Mouse (Mus musculus) embryo, embryonic 10 days (tissue): ENCODE measurements around the gene Akap8.

ENCODE experiments used
- DNase-seq: peaks from one replicate; pipeline ENCODE4 v3.0.0-alpha.2; 2015; ENCODE audit warnings: low spot score

Akap8 gene

DNA sequence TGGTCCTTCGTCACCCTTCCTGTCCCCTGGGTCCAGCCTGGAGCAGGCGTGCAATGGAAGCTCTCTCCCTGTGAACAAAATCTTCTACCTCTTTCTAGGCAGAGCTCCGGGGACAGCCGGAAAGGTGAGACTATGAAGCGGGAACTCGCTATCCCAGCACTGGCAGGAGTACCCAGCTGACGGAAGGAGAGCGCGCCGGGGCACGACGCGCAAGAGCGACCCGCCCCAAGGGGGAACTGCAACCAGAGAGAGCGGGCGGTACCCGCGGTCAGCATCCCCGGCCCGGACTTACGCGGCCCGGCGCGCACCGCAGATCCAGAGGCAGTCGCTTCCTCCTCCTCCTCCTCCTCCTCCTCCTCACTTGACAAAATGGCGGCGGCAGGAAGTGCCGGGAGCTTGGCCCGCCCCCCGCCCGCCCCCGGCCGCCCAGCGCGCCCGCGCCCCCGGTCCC, 37.2 kb downstream of the Akap8 start:
- peak; percentile 73 for DNase-seq

DNA sequence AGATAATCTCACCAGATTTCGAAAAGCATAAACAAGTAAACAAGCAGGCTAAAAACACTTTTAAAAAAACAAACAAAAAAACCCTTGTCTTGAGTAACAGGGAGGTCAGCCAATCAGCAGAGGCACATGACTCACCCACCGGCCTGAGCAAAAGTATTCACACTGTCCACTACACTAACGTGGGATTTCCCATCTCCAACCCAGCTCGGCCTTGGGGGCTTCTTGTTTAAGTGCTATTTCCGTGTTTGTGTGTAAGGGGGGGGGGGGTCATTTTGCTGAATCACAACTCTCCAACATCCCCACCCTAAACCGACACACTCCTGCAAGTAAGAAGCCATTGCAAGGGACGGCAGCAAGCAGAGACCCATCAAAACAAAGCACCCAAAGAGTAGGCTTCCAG, 37.7 kb downstream of the Akap8 start:
- DNase-seq: peak; percentile 30

DNA sequence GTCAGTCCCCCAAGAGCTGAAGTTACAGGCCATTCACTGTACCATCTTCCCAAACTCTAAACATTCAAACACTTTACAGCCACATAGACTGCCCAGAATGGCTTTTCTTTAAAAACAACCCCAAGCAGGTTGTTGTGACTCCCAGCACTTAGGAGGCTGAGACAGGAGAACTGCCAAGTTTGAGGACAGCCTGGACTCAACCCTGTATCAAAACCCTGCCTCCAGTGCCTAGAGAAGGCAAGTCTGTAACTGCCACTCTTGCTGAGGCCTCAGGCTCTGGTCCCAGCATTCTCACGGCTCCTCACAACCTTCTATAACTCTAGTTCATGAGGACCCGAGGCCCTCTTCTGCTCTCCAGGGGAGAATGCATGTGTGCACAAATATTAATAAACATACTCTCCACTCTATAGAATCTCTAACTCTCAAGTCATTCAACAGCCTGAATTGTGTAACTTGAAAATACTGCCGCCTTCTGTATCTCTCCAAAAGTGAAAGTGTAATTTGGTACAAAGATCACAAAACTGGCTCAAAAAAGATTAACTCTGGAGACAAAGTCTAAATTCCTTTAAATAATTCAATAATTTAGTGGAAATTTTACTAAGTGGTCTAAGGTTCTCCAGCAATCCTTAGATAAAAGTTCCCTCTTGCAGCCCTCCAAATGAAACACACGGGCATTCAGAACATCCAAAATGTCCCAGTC, 39.3 kb downstream of the Akap8 start:
- DNase-seq: no peak

DNA sequence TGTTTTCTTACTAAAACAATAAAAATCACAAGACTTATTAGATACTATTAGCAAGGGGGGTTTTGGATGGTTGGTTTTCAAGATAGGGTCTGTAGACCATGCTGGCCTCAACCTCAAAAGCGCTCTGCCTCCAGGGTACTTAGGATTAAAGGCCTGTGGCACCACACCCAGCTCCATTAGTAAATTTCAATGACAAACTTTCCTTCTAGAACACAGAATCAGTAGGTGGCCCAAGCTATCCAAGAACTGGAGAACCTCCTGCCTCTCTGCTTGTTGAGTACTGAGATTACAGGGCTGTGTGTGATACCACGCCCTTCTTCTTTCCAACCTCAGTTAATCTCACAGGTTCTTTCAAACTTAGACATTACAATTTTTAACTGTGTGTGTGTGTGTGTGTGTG, 39.9 kb downstream of the Akap8 start:
- DNase-seq: no peak

DNA sequence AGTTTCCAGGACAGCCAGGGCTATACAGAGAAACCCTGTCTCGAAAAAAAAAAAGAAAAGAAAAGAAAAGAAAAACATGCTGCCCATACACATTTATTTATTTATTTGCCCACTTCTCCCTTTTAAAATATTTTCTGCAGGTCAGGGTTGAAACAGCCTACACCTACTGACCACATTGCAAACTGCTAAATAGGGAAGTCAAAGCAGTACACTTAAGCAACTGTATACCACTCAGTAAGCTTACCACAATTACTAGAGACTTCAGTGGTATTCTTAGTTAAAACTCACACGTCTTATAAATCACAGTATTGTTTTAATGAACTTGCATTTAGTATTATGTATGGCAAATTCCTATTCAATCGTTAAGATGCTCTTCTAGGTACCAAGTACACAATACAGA, 40.5 kb downstream of the Akap8 start:
- no peak for DNase-seq

DNA sequence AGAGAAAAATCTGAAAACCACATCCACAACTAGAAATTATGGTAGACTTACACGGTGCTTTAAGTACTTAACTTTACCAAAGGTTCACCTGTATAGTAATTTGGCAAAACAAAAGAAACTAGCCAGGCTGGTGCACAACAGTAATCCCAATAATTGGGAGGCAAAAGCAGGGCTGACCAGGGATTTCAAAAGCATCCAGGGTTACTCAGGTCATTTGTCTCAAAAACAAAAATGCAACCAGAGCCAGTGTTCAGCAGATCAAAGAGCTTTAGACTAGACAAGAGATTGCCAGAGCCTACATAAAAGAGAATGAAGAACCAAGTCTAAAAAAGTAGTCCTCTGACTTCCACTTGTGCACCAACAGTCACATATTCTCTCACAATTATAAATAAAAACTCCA, 43.8 kb downstream of the Akap8 start:
- DNase-seq: no peak

DNA sequence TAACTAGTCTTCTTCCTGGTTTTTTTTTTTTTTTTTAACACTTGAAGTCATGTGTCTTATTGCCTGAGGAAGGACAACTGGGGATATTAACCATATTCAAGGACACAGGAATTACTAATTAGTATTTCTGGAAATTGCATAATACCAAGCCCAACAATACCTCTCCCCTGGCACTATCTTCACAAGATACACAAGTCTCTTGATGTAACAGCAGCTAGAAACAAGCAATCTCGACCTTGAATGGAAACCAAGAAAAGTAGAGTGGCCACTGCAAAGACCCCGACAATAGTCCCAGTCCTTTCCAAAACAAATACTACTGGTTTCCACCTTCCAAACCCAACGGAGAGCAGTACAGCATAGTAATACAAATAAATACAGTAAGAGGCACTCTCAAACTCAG, 45.5 kb downstream of the Akap8 start:
- no peak for DNase-seq

DNA sequence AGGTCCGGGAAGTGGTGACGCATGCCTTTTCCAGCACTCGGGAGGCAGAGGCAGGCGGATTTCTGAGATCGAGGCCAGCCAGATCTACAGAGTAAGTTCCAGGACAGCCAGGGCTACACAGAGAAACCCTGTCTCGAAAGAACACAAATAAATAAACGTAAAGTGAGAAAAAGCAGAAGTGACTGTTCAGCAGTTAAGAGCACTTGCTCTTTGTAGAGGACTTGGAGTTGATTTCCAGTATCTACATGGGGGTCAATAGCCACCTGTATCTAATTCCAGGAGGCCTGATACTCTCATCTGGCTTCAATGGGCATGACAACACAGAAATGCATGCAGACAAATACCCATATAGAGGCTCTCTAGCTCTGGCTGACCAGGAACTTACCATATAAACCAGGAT, 51.9 kb downstream of the Akap8 start:
- no peak for DNase-seq

DNA sequence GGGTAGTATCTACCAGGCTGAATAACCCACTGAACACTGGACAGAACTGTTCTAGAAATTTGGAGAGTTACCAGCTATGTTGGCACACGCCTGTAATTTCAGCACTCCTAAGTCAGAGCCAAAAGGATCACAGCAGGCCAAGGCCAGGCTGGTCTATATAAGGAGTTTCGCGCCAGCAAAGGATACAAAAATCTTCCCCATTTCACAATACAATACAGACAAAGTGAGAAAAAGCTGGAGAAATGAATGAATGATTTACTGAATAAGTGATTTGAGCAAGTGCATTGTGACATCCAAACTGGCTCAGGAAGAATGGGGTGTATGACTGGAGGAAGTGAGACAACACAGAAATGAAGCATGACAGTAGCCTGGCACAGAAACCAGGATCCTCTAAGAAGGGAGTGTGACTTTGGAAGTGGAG, 52.5 kb downstream of the Akap8 start:
- DNase-seq: no peak

DNA sequence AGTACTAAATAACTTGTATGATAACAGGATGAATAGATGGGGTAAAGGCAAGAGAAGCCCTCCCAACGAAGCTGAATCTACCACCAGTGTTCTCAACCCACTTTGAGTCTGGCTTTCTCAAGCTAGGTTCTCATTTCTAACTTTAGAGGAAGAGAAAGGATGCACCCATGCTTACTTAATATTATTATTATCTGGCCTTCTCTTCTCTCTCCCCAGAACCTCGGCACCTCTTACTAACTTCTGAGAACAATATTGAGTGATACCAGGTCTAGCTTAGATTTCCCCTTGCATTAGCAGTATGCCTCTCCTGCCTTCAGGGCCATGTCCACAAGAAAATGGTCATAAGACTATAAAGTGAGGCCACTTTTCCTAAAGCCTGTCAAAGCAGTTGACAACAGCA, 52.9 kb downstream of the Akap8 start:
- no peak for DNase-seq

DNA sequence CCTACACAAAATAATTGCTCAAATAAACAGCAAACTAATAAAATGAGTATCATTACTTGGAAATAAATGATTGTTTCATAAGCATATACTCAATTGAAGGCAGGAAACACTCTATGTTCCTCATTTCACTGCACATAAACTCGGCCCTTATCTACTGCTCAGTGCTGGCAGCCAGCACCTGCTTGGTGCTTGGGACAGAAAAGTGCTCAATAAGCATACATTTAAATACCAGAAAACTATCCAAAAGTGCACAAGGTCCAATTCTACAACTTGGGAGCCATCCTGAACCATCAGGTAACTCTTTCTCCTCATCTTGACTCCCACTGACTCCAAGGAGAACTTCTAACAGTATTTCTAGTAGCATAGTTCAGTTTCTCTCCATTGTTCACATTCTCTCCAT, 53.4 kb downstream of the Akap8 start:
- DNase-seq: no peak

DNA sequence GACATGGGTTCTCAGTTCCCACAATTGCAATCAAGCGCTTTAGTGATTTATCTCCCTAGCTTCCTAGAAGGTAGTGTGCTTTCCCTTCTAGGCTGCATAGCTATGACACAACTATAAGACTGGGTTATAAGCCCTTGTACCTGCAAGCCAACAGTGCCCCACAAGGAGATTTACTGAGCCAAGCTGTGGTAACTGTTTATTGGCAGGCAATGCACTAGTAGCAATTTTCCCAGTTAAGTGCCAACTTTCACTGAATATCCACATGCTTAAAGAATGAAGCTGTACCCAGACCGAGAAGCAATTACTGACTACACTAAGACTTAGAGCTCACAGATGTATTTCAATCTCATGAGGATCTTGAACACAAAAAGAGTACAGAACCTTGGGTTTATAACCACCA, 57.4 kb downstream of the Akap8 start:
- no peak for DNase-seq

DNA sequence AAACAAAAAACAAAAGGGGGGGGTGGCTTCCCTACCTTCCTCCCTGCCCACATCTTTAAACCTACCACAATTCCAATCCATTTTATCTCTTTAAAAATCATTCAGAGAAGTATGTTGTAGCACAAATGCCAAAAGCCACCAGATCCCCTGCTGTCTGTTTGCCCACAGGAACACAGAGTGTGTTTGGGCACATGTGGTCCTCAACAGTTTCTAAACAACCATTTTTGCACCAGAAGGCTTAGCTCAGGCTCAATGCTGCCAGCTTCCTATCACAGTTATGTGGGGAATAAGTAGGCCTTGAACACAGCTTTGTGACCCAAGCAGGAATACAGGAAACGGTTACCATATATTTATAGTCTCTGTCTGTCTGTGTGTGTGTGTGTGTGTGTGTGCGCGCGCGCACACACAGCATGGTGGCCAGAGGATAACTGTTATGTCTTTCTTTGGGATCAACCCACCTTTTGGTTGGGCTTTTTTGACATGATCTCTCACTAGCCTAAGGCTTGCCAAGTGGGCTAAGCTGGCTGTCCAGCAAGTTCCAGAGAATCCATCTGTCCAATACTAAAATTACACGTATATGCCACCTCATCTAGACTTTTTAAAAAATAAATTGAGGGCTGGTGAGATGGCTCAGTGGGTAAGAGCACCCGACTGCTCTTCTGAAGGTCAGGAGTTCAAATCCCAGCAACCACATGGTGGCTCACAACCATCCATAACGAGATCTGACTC, 58.0 kb downstream of the Akap8 start:
- DNase-seq: no peak

DNA sequence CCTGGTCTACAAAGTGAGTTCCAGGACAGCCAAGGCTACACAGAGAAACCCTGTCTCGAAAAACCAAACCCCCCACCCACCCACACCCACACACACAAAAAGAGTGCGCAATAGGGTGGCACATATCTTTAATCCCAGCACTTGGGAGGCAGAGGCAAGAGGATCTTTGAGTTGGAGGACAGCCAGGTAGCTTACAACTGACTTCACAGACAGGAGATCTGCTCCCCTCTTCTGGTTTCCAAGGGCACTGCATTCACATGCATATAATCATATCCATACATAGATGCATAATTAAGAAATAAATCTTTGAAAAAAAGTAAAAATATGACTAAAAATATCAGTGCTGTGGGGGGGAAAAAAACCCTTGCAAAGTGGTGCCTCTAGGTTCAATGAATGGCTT, 62.2 kb downstream of the Akap8 start:
- no peak for DNase-seq

DNA sequence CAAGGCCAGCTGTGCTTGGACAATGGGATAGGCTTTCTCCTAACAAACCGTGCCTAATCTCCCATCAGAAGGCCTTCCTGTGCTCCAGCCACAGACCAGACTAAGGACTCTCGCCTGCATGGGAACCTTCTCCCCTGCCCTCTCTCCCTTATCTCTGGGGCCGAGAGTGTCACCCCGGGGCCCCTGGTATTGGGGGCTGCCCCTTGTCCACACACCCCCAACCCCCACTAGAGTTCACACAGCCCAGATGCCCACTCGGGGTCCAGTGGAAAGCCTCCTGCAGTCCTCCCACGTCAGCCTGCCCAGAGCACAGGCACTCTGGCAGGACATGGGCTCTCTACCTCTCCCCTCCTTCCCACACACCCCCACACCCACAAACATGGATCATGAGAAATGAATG, 63.1 kb downstream of the Akap8 start:
- no peak for DNase-seq

DNA sequence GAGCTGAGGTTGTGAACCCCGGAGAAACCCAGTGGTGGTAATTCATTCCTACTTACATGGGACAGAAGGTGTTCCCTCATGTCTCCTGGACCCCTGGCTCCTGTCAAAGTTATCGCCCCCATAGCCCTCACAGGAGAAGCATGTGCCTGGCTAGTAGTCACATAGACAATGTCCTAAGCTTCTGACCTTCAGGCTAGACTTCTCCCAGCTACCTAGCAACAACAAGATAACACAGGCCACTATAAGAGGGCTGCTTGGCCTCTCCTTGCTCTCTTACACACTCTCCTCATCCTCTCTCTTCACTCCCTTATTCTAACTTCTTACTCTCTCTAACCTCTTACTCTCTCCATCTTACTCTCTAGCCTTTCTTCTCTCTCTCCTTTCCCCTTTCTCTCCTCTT, 63.6 kb downstream of the Akap8 start:
- DNase-seq: no peak

DNA sequence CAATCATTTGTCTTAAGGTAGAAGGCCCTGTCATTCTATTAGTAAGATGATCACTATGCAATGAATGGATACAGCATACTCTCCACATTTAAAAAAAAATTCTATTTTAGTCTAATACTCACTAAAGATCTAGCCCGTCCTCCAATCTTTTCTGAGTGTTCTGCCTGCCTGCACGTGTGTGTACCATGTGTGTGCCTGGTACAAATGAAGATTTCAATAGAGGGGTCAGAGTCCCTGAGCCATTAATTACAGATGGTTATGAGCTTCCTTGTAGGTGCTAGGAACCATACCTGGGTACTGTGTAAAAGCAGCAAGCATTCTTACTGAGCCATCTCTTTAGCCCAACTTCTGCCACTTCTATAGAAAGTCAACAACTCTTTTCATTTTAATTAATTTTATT, 64.1 kb downstream of the Akap8 start:
- no peak for DNase-seq
